Mouse (Mus musculus) activated CD4-positive, CD25-positive, alpha-beta regulatory T cell, adult 9 weeks (primary cell): ENCODE results near the gene Chfr. TPM values are rescaled to one million over a fixed set of nuclear protein-coding genes. Genes with fewer than 3 reads are reported as not detected.

Source experiments
- polyA plus RNA-seq: library from polyadenylated mRNA; unstranded; fragments of 100-300 nt; shearing (Covaris generic); gene quantifications from one replicate; pipeline ENCODE4 v1.2.1, GENCODE M21; 2017

Chfr gene
- 81.9 TPM for polyA plus RNA-seq

DNA sequence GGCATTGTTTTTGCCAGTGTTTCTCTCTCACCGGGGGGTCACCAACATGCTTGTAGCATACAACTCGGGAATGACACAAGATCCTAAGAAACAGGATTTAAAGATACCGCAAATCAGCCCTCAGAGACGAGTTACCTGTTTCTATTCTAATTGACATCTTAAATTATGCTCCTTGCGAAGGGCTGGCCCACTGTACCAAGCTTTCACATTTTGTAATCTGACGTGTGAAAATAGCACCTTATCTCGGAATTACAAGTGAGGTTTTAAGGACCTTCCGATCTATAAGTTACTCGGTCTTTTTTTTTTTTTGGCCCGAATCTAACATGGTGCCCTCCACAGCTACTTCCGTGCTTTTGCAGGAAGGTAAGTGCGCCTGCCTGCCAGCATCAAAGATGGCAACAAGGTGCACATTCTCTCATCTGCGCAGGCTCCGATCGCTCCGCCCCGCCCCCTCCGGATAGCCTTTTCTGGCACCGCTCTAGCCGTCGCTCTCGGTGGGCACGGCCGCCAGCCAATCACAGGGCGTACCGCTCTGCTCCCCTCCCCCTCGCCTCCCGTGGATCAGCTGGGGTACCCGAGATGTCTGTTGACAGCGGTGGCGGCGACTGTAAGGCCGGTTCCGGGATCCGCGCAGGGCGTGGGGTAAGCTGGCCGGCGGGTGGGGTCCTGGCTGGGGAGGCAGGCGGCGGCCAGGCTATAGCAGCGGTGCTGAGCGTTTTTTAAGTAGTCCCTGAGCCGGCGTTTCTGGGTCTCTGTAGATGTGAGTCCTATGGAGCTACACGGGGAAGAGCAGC, at the start of gene Chfr:
Gene Chfr, plus strand, starts transcription at position 550 of the 794 bp plus-strand sequence.

DNA sequence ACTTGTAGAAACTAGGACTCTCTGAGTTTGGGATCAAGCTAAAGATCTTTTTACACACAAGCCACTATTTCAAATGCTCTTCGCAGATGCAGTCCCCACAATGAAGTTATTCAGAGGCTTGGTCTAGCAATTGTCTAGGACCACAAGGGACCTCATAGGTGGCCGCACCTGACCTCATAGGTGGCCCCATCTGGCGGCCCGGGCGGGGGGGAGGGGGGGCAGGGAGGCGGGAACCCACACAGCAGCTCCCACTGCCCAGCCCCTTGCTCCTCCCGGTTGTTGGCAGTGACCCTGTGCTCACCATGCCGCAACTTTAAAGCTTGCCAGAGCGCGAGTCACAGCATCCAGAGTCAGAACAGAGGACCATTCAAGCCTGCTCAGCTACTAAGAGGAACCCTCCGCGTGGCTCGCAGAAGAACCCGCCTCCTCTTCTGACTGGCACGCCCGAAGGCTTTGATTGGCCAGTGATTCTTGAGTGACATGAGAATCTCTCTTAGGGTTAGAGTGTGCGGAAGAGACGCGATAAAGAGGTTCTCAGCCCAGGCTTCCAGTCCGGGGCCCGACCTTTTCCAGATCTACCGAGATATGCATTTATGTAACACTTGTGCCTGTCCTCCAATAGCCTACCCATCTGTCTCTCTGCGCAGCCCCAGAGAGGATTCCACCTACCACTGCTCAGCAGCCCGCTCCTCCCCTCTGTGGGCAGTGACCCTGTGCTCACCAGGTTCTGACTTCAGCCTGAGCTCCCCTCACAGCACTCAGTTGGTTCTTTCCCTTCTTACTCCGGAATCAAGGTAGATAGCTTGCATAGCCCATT, 41.4 kb upstream of the Chfr start, which contains the start of gene Gm35315:
Gene Gm35315, minus strand, starts transcription at position 391 of the 817 bp plus-strand sequence.

GRCm38 (mm10) chr5:110099656-110100580, 35.7 kb upstream of the Chfr start, which contains the start of gene Plcxd1:
Gene Plcxd1 (plus strand): TSS chr5:110099969.

GRCm38 (mm10) chr5:110107581-110108304, 27.9 kb upstream of the Chfr start, which contains the start of gene Gtpbp6:
Gene Gtpbp6 (minus strand): TSS chr5:110108197.

GRCm38 (mm10) chr5:110109991-110110441, 25.6 kb upstream of the Chfr start, which contains the start of gene Zfp605:
Gene Zfp605 (plus strand): TSS chr5:110110092.

GRCm38 (mm10) chr5:110176362-110177020, 40.8 kb downstream of the Chfr start, which contains the start of gene Golga3:
Gene Golga3 (plus strand): TSS chr5:110176701.

Other genes with a start within 250 kb of the Chfr start
- gene Gm15446, start 212.4 kb upstream of the Chfr start, polyA plus RNA-seq, result 14.4 TPM
- 31.0 TPM for gene Zfp932, start 139.3 kb upstream of the Chfr start, polyA plus RNA-seq
- gene Gm17655, start 63.3 kb upstream of the Chfr start, polyA plus RNA-seq, result 13.4 TPM
- gene Gm35315, start 41.4 kb upstream of the Chfr start, polyA plus RNA-seq, result 2.1 TPM
- gene Plcxd1, start 35.9 kb upstream of the Chfr start, polyA plus RNA-seq, result 3.1 TPM
- 51.6 TPM for gene Gtpbp6, start 27.6 kb upstream of the Chfr start, polyA plus RNA-seq
- gene Zfp605, start 25.8 kb upstream of the Chfr start, polyA plus RNA-seq, result 6.4 TPM
- 44.1 TPM for gene Golga3, start 40.9 kb downstream of the Chfr start, polyA plus RNA-seq
- gene Ankle2, start 95.2 kb downstream of the Chfr start, polyA plus RNA-seq, result 11.8 TPM
- gene Pgam5, start 134.1 kb downstream of the Chfr start, polyA plus RNA-seq, result 24.1 TPM
- 6.0 TPM for gene Pxmp2, start 150.3 kb downstream of the Chfr start, polyA plus RNA-seq
- gene Pole, start 150.5 kb downstream of the Chfr start, polyA plus RNA-seq, result 9.1 TPM
- not detected for gene P2rx2, start 207.4 kb downstream of the Chfr start, polyA plus RNA-seq
- not detected for gene Lrcol1, start 208.9 kb downstream of the Chfr start, polyA plus RNA-seq